Mouse (Mus musculus) thymus, adult 2 months (tissue): Measurements from ENCODE around the gene Zdhhc20.

Experiments
- CTCF ChIP-seq: fragments of 200-500 bp; IDR thresholded peaks from 2 replicates; pipeline ENCODE4 v1.5.1; 2012; ENCODE audit warnings: mild to moderate bottlenecking, control low read depth, low read length, moderate library complexity, borderline replicate concordance; ENCODE audit not compliant: control insufficient read depth, poor library complexity, insufficient read depth; ENCODE audit errors: extremely low read depth
- POLR2A ChIP-seq: fragments of 200-500 bp; IDR thresholded peaks from 2 replicates; pipeline ENCODE4 v1.6.1; 2012; ENCODE audit warnings: mild to moderate bottlenecking, low read length, control low read depth, moderate library complexity; ENCODE audit not compliant: control insufficient read depth, poor library complexity, insufficient read depth; ENCODE audit errors: extremely low read depth

- no peak for TF ChIP-seq CTCF
- no peak for TF ChIP-seq POLR2A
Observed at GRCm38 (mm10) chr14:57882720-57883119, 7.4 kb downstream of the Zdhhc20 start.
